Mouse (Mus musculus): ENCODE measurements around the gene Epb42.
"Not testable (repeated sequence)": the region's sequence is repeated elsewhere in the genome, so short reads cannot be mapped to it uniquely, and the experiment has no call there.

Epb42 gene

GRCm38 (mm10) chr2:121036733-121037341 lies at the start of gene Epb42:
TSS of gene Epb42 (minus strand) at chr2:121037072.
- POLR2A ChIA-PET: no interaction called here

GRCm38 (mm10) chr2:121085480-121086185 lies 48.8 kb upstream of the Epb42 start, which contains the start of gene Tgm5:
TSS of gene Tgm5 (minus strand) at chr2:121085841.
- ChIA-PET POLR2A (no interaction called here), CTCF (interaction anchor here in 2 of 4 experiments (0.7 to 1.0 kb wide), 2 partner anchors 16 kb away, joined by 3 read pairs; no protein-coding TSS in a partner anchor)

More at GRCm38 (mm10) chr2:121036733-121037341, at the start of gene Epb42:
- CTCF ChIA-PET: interaction anchor here in 1 of 4 experiments (0.7 kb wide), 1 partner anchor 917 kb away, joined by 3 read pairs; no protein-coding TSS in a partner anchor

GRCm38 (mm10) chr2:121082626-121083025 lies 45.8 kb upstream of the Epb42 start:
- ChIA-PET CTCF (no interaction called here), POLR2A (no interaction called here)

- POLR2A ChIA-PET: interaction anchor here in 1 of 4 experiments (0.6 kb wide), 1 partner anchor 410 kb away, joined by 3 read pairs; no protein-coding TSS in a partner anchor
- CTCF ChIA-PET: interaction anchor here in 1 of 4 experiments (1.6 kb wide), 1 partner anchor 14 kb away, joined by 4 read pairs; no protein-coding TSS in a partner anchor
Measured at GRCm38 (mm10) chr2:121074747-121075146, 37.9 kb upstream of the Epb42 start.

- POLR2A ChIA-PET: interaction anchor here in 1 of 4 experiments (0.6 to 1.2 kb wide), 3 partner anchors 14 to 366 kb away, joined by 3 to 6 read pairs (median 3); partner anchors contain the start of genes Catsper2 and Pdia3
- CTCF ChIA-PET: interaction anchor here in 2 of 4 experiments (0.7 to 1.4 kb wide), 3 partner anchors 17 to 31 kb away, joined by 3 read pairs; no protein-coding TSS in a partner anchor
Measured at GRCm38 (mm10) chr2:121071871-121072270, 35.0 kb upstream of the Epb42 start.

GRCm38 (mm10) chr2:121069506-121069905 lies 32.6 kb upstream of the Epb42 start:
- POLR2A ChIA-PET: interaction anchor here in 1 of 4 experiments (0.9 to 2.4 kb wide), 3 partner anchors 26 to 71 kb away, joined by 3 to 9 read pairs (median 3); partner anchors contain the start of genes Adal and Lcmt2
- CTCF ChIA-PET: no interaction called here

GRCm38 (mm10) chr2:121067116-121067515 lies 30.2 kb upstream of the Epb42 start:
- ChIA-PET CTCF (interaction anchor here in 2 of 4 experiments (0.6 to 1.6 kb wide), 3 partner anchors 21 to 272 kb away, joined by 3 to 6 read pairs (median 5); no protein-coding TSS in a partner anchor), POLR2A (interaction anchor here in 1 of 4 experiments (0.7 to 1.1 kb wide), 3 partner anchors 15 to 76 kb away, joined by 3 to 5 read pairs (median 4); partner anchors contain the start of genes Adal and Lcmt2)

- POLR2A ChIA-PET: no interaction called here
- CTCF ChIA-PET: interaction anchor here in 1 of 4 experiments (0.6 kb wide), 1 partner anchor 210 kb away, joined by 3 read pairs; no protein-coding TSS in a partner anchor
Measured at GRCm38 (mm10) chr2:121061315-121061714, 24.4 kb upstream of the Epb42 start.

- CTCF ChIA-PET: no interaction called here
- POLR2A ChIA-PET: interaction anchor here in 2 of 4 experiments (0.6 to 1.2 kb wide), 3 partner anchors 12 to 705 kb away, joined by 3 to 4 read pairs (median 3); no protein-coding TSS in a partner anchor
Measured at GRCm38 (mm10) chr2:121057997-121058396, 21.1 kb upstream of the Epb42 start.

- CTCF ChIA-PET: interaction anchor here in 2 of 4 experiments (0.7 to 1.4 kb wide), 2 partner anchors 15 to 39 kb away, joined by 3 read pairs; no protein-coding TSS in a partner anchor
- POLR2A ChIA-PET: no interaction called here
Measured at GRCm38 (mm10) chr2:121055915-121056314, 19.0 kb upstream of the Epb42 start.

- CTCF ChIA-PET: interaction anchor here in 2 of 4 experiments (0.8 to 1.3 kb wide), 2 partner anchors 13 to 188 kb away, joined by 3 to 4 read pairs; no protein-coding TSS in a partner anchor
- POLR2A ChIA-PET: interaction anchor here in 2 of 4 experiments (0.6 to 0.7 kb wide), 2 partner anchors 91 to 456 kb away, joined by 3 to 5 read pairs; no protein-coding TSS in a partner anchor
Measured at GRCm38 (mm10) chr2:121054060-121054459, 17.2 kb upstream of the Epb42 start.

GRCm38 (mm10) chr2:121052176-121052575 lies 15.3 kb upstream of the Epb42 start:
- ChIA-PET CTCF (no interaction called here), POLR2A (no interaction called here)

GRCm38 (mm10) chr2:121045653-121046052 lies 8.8 kb upstream of the Epb42 start:
- CTCF ChIA-PET: interaction anchor here in 2 of 4 experiments (0.6 to 0.7 kb wide), 4 partner anchors 34 to 298 kb away, joined by 3 to 5 read pairs (median 4); no protein-coding TSS in a partner anchor

GRCm38 (mm10) chr2:121041098-121041497 lies 4.2 kb upstream of the Epb42 start:
- ChIA-PET CTCF (interaction anchor here (0.6 to 1.4 kb wide), 20 partner anchors 9 to 356 kb away, joined by 3 to 29 read pairs (median 4); partner anchors contain the start of gene Tgm7 (in 1 of the 4)), POLR2A (no interaction called here)

More at GRCm38 (mm10) chr2:121045653-121046052, 8.8 kb upstream of the Epb42 start:
- POLR2A ChIA-PET: interaction anchor here in 2 of 4 experiments (0.7 to 0.8 kb wide), 2 partner anchors 13 to 671 kb away, joined by 3 to 4 read pairs; no protein-coding TSS in a partner anchor

GRCm38 (mm10) chr2:121039382-121039781 lies 2.5 kb upstream of the Epb42 start:
- POLR2A ChIA-PET: no interaction called here

GRCm38 (mm10) chr2:121038851-121039250 lies 2.0 kb upstream of the Epb42 start:
- CTCF ChIA-PET, POLR2A ChIA-PET: not testable (repeated sequence)

More at GRCm38 (mm10) chr2:121039382-121039781, 2.5 kb upstream of the Epb42 start:
- CTCF ChIA-PET: no interaction called here

GRCm38 (mm10) chr2:121022918-121023317 lies 14.0 kb downstream of the Epb42 start:
- ChIA-PET POLR2A (no interaction called here), CTCF (interaction anchor here in 2 of 4 experiments (0.7 to 0.8 kb wide), 2 partner anchors 65 to 425 kb away, joined by 3 read pairs; no protein-coding TSS in a partner anchor)

- ChIA-PET CTCF (interaction anchor here in 1 of 4 experiments (0.6 kb wide), 1 partner anchor 38 kb away, joined by 3 read pairs; no protein-coding TSS in a partner anchor), POLR2A (interaction anchor here in 1 of 4 experiments (0.7 to 1.4 kb wide), 2 partner anchors 9 to 124 kb away, joined by 5 read pairs; partner anchors contain the start of genes Ccndbp1 and Lcmt2)
Measured at GRCm38 (mm10) chr2:121017151-121017550, 19.7 kb downstream of the Epb42 start.

- CTCF ChIA-PET: no interaction called here
Measured at GRCm38 (mm10) chr2:121016226-121016625, 20.6 kb downstream of the Epb42 start.

More at GRCm38 (mm10) chr2:121016226-121016625, 20.6 kb downstream of the Epb42 start:
- POLR2A ChIA-PET: interaction anchor here in 1 of 4 experiments (1.4 kb wide), 1 partner anchor 8 kb away, joined by 5 read pairs; the partner anchor contains the start of gene Ccndbp1
